Mouse (Mus musculus): ENCODE results near the gene Gm13306. TPM values are rescaled to one million over a fixed set of nuclear protein-coding genes. Genes with fewer than 3 reads are reported as not detected.

Gene Gm13306
- polyA plus RNA-seq, 1 experiment from 2014 or later: not detected

Other genes with a start within 250 kb of the Gm13306 start
- gene Gm21541, start 249.8 kb upstream of the Gm13306 start, polyA plus RNA-seq (2014; fragmentation: Nextera tagmentation; extraction: Ambion mirVana): 29.6 and 32.8 TPM in 2 replicates
- 0.78 and 2.2 TPM in 2 replicates for gene Gm20878, start 211.9 kb upstream of the Gm13306 start, polyA plus RNA-seq (2014; fragmentation: Nextera tagmentation; extraction: Ambion mirVana)
- 0.49 TPM in 1 of 2 replicates, not detected in the other for gene Fam205a4, start 187.4 kb upstream of the Gm13306 start, polyA plus RNA-seq (2014; fragmentation: Nextera tagmentation; extraction: Ambion mirVana)
- 0.29 TPM in 1 of 2 replicates, not detected in the other for gene Gm21093, start 118.7 kb upstream of the Gm13306 start, polyA plus RNA-seq (2014; fragmentation: Nextera tagmentation; extraction: Ambion mirVana)
- not detected in 2 replicates for gene Gm3893, start 62.2 kb upstream of the Gm13306 start, polyA plus RNA-seq (2014; fragmentation: Nextera tagmentation; extraction: Ambion mirVana)
- gene Gm13304, start 38.6 kb upstream of the Gm13306 start, polyA plus RNA-seq (2014; fragmentation: Nextera tagmentation; extraction: Ambion mirVana): not detected in 2 replicates
- not detected in 2 replicates for gene Gm13305, start 15.2 kb downstream of the Gm13306 start, polyA plus RNA-seq (2014; fragmentation: Nextera tagmentation; extraction: Ambion mirVana)
- gene Gm10600, start 87.2 kb downstream of the Gm13306 start, polyA plus RNA-seq (2014; fragmentation: Nextera tagmentation; extraction: Ambion mirVana): not detected in 2 replicates
- gene Ccl21b, start 102.3 kb downstream of the Gm13306 start, polyA plus RNA-seq (2014; fragmentation: Nextera tagmentation; extraction: Ambion mirVana): 0.75 TPM in 1 of 2 replicates, not detected in the other
- gene Gm21953, start 140.8 kb downstream of the Gm13306 start, polyA plus RNA-seq (2014; fragmentation: Nextera tagmentation; extraction: Ambion mirVana): not detected in 2 replicates
- gene Fam205a3, start 164.9 kb downstream of the Gm13306 start, polyA plus RNA-seq (2014; fragmentation: Nextera tagmentation; extraction: Ambion mirVana): 0.18 TPM in 1 of 2 replicates, not detected in the other